Mouse (Mus musculus) left cerebral cortex, postnatal 4 days (tissue): Measurements from ENCODE around the gene Dnah2. TPM values are rescaled to one million over a fixed set of nuclear protein-coding genes. Genes with fewer than 3 reads are reported as not detected.

Source experiments
- DNase-seq: peaks from one replicate; pipeline ENCODE4 v3.0.0-alpha.2; 2022
- intact Hi-C: fragments of 180-260 bp; cut with DNase I; formaldehyde crosslinking; loops from one replicate; pipeline ENCODE4 v1.15.1; 2025
- total RNA-seq, 2 experiments: library from RNA; stranded (reverse); gene quantifications; 2 replicates each; pipeline ENCODE4 v1.2.3; 2021

Dnah2 gene
- total RNA-seq, 2 experiments from 2014 or later = 9.3 to 9.7 TPM

DNA sequence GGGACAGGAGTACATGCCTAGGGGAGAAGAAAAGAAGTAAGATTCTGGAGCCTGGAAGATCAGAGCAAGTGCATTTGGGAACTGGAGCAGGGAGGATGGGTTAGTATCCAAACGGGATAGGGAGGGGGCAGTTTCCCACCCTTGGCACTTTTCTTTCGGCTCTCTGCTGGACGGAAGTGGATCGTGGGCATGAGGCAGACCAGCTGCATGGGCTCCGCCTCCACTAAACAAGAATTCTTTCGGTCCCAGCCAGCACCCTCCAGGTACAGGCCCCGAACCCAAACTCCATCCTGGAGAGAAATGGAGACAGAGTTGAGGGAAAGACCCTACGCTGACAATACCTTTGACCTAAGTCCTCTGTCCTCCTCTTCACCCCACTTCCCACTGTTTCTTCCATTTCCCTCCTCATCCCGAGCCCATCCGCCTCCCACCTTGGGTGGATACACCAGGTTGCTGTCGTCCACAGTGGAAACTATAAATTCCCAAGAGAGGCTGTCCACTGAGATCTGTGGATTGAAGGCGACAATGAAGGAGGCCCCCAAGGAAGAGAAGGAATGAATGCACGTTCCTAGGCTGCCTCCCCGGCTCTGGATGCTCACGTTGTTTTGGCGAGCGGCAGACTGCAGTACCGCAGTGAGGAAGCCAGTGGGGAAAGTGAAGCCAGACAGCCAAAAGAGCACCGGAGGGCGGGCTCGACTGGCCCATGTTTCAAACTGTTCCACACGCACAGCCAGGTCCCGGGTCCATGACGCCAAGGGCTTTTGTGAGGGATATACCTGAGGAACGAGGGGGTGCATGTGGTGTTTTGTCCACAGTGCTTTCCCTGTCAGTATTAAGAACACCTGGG lies 127.6 kb downstream of the Dnah2 start:
- intact Hi-C loops = no loop called here
- no peak for DNase-seq

DNA sequence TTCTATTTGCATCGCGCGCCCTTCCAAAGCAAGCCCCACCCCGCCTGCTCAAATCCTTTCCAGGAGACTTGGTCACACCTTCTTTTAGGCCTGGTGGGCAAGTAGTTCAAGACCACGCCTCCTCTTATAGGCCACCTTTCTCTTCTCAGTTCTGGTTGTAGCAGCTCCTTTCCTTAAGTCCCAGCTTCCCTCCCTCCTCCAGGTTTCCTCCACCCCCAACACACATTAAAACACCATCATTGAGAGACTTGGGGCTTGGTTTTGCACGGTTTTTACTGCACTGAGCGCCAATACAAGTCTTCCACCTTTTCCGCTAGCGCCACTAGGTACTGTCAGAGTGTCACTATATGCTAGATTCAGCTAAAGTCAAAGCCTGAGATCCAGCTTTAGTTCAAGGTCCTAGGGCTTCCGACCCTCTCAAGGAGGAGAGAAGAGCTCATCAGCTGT lies 128.3 kb downstream of the Dnah2 start:
- intact Hi-C loops = no loop called here
- DNase-seq = no peak

DNA sequence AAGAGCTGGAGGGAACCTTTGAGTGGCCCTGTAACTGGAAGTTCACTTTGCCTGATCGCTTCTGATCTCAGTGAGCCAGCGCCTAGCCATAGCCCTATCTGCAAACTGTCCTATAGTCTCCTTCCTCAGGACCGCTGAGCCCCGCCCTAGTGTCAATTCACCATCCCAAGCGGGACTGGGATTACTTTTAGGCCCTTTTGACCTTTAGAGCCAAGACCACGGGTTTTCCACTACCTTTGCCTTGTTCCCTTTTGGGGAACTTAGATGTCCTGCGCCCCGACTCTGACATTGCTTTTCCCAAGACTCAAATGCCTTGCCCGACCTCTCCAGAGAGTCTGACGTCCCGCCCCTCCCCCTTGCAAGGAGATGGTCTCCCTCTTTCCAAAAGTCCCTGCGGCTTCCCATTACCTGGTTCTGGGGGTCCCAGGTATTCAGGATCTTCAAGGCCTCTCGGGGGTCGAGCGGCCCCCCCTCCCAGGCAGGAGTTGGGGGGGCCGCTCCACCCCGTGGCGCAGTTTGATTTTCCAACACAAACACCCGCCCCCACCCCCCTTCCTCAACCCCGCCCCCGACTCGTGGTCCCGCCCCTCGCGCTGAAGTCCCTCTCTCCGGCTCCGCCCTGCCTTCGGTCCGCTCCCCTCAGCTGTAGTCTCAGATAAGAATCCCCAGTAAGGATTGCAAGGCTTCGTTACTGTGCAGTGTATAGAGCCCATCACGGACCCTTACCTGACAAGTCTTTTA lies 128.9 kb downstream of the Dnah2 start:
- intact Hi-C loops = no loop called here
- no peak for DNase-seq

DNA sequence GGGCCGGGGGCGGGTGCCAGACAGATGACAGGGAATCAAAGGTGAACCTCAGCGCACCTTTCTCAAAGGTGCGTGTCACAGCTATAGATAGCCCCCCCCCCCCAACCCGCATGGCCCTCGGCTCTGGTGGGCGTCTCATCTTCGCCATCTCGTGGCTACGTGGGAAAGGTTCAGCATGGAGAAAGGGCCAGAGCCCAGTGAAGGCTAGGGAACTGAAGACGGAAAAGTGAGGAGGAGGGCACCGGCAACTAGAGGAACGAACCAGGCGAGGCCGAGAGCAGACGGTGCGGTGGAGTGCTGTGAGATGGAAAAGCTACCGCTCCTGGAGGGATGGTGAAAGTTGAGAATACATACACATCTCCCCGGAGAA lies 129.5 kb downstream of the Dnah2 start:
- DNase-seq = peak; percentile 61
- intact Hi-C loops = no loop called here

DNA sequence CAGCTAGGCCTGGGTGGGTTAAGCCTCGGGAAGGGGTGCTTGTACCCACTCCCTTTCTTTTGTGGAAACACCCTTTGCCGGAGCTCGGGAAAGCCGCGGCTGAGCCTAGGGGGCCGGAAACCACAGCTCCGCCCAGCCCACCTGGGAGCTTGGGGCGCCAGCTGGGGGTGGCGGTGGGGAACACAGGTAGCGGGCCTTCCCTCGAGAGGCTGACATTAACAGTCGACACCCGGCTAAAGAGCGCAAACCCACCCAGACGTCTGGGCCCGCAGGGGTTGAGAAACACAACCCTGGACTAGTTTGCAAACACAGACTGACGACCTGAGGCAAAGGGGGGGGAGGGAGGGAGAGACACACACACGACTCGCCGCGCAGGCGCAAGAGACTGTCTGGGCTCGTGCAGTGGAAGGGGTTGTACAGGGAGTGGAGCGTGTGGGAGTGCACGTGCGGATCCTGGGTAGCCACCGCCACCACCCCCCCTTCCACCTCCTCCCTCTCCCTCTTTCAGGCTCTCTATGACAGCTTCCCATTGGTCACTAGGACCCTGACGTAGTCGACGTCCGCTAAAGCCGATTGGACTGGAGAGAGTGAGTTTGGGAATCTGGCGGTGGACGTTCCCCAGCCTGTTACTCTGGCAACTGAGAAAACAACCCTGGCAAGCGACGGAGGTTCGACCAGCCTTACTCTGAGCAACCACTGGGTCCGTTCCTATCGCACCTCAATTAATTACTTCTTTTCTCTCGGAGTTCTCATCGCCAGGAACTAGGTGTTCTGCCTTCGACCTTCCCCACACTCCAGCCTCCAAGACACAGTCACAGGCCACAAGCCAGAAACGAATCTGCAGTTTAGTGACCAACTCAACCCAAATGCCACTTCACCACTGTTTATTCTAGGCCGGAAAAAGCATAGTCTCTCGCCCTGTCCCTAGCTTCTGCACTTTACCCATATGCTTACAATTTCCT lies 130.1 kb downstream of the Dnah2 start:
- intact Hi-C loops = no loop called here
- DNase-seq = peak; percentile 95

DNA sequence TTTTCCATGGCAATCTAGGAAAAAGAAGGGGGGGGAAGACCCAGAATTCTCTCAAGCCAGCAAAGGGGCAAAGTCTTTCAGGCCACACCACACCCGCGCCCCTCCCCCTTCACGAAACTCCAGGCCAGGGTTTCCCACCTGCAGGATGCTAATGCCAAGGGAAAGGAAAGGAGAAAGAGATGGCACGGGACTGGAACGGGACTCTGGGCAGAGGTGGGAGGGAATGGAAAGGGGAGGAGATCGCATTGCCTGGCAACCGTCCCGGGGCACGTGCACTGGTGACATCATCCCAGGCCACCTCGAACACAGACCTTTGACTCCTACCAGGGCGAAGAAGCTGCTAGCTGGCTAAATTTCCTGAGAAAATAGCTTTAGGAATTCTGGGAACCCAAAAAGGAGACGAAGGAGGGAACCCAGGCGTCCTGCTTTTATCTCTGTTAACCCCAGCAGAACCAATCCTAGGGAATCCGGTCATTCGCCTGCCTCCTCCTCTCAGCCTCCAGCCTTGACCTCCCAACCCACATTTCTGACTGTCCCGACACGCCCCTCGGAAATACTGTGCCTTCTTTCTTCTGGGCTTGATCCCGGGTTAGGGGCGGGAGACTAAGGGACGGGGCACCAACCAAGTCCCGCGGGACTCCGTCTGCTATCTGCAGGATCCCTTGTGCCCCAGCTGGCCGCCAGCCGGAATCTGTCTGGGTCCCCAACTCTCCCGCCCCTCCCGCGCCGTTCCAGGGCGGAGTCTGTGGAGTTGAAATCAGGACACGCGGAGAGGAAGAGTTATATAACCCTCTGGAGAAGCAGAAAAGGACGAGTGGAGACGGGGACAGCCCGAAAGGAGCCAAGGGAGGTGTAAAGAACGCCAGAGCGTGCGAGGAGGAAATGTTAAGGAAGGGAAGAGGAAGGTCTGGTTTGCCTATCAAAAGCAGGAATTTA lies 131.2 kb downstream of the Dnah2 start:
- peak; percentile 98 for DNase-seq
- intact Hi-C loops = no loop called here

DNA sequence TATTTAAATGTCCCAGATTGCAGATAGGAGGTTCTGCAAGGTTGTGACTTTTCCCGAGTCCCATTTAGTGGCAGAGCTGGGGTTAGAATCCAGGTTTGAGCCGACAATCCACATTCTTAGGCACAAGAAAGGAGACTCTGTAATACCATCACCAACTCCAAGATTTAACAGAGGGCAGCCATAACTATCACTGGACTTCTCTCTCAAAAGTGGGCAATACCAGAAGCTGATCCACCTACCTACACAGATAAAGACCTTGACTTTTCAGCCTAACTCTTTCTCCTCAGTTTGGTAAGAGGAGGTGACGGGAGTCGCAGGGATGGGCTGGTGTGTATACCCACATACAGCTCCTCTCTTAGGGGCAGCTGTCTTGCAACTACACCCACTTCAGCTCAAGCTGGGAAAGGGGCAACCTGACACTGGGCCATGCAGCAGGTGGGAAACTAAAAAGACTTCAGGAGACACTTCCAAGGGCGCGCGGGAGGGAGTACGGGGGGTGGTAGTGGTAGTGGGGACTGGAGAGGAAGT lies 131.9 kb downstream of the Dnah2 start:
- intact Hi-C loops = no loop called here
- no peak for DNase-seq

DNA sequence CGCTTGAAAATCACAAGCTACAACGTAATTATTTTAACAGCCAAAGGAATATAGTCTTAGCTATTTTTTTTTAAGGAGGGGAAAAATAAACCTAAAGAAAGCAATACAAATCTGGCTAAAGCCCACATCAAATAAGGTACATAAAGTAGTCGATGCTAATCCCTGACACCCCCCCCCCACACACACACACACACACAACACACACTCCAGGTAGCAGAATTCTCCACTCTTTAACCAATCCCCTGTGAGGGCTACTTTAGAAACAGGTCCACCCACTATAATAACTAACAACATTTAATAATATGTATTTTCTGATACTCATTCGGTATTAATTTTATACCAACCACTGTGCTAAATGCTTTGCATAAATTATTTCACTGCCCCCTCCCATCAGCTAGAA lies 132.4 kb downstream of the Dnah2 start:
- intact Hi-C loops = no loop called here
- DNase-seq = no peak

DNA sequence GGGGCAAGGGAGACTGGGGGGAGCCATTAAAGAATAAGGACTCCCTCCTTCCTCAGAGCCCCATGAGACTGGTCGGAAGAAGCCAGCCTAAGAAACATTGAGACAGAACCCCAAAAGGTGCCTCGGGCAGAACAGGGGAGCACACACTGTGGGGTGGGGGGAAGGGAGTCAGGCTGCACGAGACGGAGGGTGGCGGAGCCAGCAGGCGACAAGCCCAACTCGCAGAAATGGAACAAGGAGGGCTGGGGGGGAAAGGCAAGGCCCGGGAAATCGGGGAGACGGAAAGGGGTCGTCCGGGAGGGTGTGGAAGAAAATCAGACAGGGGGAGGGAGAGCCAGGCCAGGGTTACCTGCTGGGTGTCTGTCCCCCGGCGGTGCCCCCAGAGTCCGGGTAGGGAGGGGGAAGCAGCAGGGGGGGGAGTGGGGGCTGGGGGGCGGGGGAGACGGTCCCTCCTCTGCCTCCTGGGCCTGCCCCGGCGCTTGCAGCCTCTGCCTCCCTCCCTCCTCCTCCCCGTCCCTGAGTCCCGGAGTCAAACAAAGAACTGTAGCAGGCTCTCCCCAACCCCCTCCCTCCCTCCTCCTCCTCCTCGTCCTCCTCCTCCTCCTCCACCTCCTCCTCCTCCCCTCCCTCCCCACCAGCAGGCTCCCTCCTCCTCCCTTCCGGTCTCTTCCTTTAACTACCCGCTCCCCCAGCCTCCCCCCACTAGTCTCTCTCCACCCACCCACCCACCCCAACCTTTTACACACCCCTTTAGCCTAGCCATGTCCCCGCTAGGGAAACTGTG lies 133.1 kb downstream of the Dnah2 start:
- peak; percentile 83 for DNase-seq
- intact Hi-C loops = no loop called here

DNA sequence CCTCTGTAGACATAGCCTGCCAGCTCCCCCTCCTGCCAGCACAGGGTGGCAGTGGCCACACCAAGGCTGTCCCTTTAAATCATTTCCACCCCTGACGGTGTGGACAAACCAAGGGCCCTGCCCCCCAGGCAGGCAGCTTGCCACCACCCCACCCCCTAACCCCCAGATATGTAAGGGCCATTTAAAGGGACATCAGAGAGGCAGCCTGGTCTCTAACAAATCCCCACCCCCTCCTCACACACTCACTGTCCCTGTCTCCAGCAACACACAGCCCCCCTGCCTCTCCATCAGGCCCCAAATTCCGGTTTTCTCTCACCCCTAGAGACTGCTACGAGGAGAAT lies 133.6 kb downstream of the Dnah2 start:
- intact Hi-C loops = no loop called here
- DNase-seq = peak; percentile 88

DNA sequence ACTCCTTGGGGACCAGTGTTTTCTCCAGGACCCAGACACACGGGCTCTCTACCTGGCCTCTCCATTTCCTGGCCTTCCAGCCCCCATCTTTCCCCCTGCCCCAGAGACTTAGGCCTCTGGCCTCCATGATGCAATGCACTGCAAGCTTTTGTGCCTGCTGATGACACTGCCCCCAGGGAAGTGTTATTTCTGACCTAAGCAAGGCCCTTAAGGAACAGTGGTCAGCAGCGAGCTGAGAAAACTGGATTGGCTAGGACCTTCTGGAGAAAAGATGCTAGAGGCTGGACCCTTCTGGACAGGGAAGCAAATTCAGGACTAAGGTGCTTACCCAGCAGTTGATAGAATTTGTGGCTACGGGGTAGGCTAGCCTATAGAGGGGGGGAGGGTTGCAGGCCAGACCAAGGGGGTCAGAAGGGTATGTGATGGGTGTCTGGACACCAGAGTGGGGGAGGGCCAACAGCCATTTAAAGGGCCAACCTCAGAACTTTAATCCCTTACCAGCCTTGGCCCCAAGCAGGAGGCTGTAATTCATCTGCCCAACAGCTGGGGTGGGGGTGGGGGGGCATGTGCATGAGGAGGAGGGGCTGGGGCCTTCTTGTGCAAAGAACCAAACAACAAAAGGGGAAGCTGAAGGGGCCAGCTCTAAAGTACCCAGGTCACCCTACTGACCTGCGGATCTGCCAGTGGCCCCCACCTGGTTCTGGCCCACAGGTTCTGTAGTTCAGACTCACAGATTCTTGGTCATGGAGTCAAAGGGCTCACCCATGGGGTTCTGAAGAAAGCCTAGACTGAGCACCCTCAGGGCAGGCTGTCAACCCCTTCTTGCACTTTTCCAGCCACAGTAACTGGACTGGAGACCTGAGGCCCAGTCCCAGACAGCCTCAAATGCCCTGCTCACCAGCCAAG lies 134.2 kb downstream of the Dnah2 start:
- intact Hi-C loops = no loop called here
- no peak for DNase-seq

DNA sequence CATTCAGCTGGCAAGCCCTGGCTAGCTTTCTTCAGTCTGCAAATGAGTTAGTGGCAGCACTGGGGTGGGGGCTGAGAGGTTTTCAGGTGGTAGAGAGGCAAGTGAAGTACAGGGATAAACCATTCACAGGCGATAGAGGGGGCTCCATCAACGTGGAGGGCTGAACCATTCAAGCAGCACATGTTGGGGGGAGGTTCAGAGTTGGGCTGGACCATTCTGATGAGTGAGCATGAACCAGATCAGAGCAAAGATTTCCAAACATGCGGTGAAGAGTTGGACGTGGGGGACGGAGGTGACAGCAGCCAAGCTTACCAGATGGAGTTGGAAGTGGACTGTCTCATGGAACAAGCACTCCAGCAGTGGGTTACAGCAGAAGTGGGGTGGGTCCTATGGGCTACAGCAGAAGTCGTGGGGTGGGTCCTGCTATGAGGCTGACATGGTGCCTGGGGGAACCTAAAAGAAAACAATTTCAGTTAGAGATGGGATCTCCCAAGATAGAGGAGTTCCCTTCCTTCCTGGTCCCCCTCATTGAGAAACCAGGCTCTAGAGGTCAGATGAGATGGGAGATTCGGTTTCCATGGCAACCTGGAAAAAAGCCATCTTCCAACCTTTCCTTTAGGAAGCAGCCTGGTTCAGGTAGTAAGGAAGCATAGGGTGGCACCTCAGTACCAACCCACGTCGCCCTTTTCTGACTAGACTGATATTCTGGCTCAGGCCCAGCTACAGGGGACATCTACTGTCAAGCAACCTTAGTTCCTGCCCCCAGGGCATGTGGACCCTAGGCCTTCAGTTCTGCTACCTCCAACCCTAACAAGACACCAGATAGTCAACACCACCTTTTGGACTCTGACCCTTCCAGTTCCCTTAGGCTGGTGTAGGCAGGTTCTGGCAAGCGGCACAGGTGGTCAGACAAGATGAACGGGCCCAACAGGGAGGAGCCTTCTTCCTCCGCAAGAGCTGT lies 135.4 kb downstream of the Dnah2 start, which contains the start of gene Kdm6b:
Kdm6b (minus strand) TSS at position 455 of the 961 bp plus-strand sequence.
- peak; percentile 60 for DNase-seq
- intact Hi-C loops = no loop called here

DNA sequence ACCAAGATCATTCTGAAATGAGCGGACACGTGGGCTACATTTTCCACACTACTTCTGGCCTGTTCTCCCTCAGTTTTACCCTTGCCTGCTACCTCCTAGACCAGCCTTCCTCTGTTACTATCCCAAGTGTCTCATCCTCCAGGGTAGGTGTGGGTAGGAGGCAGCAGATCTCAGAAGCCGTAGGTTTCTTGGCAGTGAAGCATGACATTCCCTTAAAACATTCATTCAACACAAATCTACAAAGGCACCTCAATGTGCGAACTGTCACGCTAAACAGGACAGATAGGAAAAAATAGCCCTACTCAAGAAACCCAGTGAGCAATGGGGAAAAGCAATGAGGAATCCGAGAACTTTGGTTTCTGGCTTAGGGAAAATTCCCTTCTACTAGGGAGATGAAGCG lies 136.4 kb downstream of the Dnah2 start:
- intact Hi-C loops = no loop called here
- no peak for DNase-seq

DNA sequence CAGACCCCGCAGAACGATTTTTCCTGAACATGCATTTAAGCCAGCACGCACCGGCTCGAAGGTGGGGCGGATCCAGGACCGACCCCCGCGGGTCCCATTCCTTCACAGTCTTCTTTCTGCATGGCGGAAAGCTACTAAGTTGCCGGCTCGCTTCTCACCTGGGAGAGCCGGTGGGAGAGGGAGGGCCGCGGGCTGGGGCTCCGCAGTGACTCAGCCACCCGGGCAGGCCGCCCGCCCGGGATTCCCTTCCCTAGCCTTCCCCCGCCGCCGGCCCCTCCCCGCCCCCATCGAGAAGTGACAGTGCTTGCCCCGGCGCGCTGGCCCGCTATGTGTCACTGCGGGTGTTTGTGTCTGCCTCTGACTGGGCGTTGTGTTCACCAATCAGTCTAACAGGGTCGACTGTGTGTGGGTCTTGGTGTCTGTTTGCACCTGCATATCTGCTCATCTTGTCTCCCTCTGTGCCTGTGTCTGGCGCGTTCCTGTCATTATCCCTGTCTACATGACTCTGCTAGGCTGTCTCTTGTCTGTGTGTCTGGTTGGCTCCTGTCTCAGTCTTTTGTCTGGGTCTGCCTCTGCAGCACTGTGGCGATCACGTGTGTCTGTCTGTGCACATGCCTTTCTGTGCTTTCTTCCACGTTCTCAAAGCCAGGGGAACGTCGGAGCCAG lies 137.2 kb downstream of the Dnah2 start:
- intact Hi-C loops = no loop called here
- DNase-seq = peak; percentile 66

DNA sequence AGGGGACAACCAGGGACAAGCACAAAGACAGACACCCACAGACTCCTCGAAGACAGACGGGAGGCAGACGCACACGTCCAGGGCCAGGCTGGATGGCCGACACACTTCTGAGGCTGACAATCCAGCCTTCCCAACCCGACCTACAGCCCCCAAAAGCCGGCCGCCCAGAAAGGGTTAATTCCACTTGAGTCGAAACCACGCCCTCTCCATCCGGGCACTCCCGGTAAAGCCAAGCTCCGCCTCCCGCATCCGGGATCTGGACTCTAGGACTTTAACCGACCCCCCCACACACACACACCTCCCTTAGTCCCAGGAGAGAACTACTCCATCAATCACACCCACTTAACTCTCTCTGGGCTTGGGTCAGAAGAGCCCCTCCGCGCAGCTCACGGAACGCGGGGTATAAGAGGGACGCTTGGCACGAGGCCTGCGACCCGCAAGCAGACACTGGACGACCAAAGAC lies 137.8 kb downstream of the Dnah2 start:
- intact Hi-C loops = no loop called here
- peak; percentile 98 for DNase-seq
